Mouse (Mus musculus) midbrain, embryonic 11.5 days (tissue): Measurements from ENCODE around the gene Marveld2. TPM values are rescaled to one million over a fixed set of nuclear protein-coding genes. Genes with fewer than 3 reads are reported as not detected.

Experiments used
- ATAC-seq: fragments of 200-750 bp; cut with Nextera tagmentation; 2 replicates; pipeline ENCODE4 v1.8.0; 2017; ENCODE audit warnings: moderate TSS enrichment, moderate library complexity; ENCODE audit not compliant: low FRiP score
- DNase-seq: peaks from one replicate; pipeline ENCODE4 v3.0.0; 2015; ENCODE audit warnings: low spot score; ENCODE audit errors: missing footprints
- H3K27ac ChIP-seq: fragments of 300-500 bp; sonication (generic); 2 replicates; pipeline ENCODE4 v1.5.1; 2014; ENCODE audit warnings: low read depth, low read length
- H3K27me3 ChIP-seq: fragments of 300-500 bp; sonication (generic); 2 replicates; pipeline ENCODE4 v1.6.1; 2014; ENCODE audit warnings: mild to moderate bottlenecking, low read length, moderate library complexity, mixed read lengths; ENCODE audit not compliant: control insufficient read depth, insufficient read depth
- H3K36me3 ChIP-seq: fragments of 300-500 bp; sonication (generic); 2 replicates; pipeline ENCODE4 v1.6.1; 2014; ENCODE audit warnings: mild to moderate bottlenecking, low read length, moderate library complexity, mixed read lengths; ENCODE audit not compliant: control insufficient read depth, insufficient read depth
- H3K4me1 ChIP-seq: fragments of 300-500 bp; sonication (generic); 2 replicates; pipeline ENCODE4 v1.6.1; 2014; ENCODE audit warnings: low read length; ENCODE audit not compliant: control insufficient read depth, insufficient read depth
- H3K4me2 ChIP-seq: fragments of 300-500 bp; sonication (generic); 2 replicates; pipeline ENCODE4 v1.6.1; 2014; ENCODE audit warnings: mild to moderate bottlenecking, moderate library complexity
- H3K4me3 ChIP-seq: fragments of 300-500 bp; sonication (generic); 2 replicates; pipeline ENCODE4 v1.5.1; 2014; ENCODE audit warnings: low read depth, low read length
- H3K9ac ChIP-seq: fragments of 300-500 bp; sonication (generic); 2 replicates; pipeline ENCODE4 v1.6.1; 2014; ENCODE audit warnings: low read length
- H3K9me3 ChIP-seq: fragments of 300-500 bp; sonication (generic); 2 replicates; pipeline ENCODE4 v1.6.1; 2016; ENCODE audit warnings: low read length; ENCODE audit not compliant: control insufficient read depth
- WGBS: fragments of 180-500 bp; shearing (Covaris S2); extraction: QIAGEN DNeasy Blood & Tissue Kit; methylation state at CpG from one replicate; pipeline ENCODE4 v1.1.7; 2014; 5-methylcytosine and 5-hydroxymethylcytosine counted together
- polyA plus RNA-seq: library from polyadenylated mRNA; unstranded; fragments of >200 nt; fragmentation: Nextera tagmentation; extraction: Ambion mirVana; gene quantifications from 2 replicates; pipeline ENCODE4 v1.2.1, GENCODE M21; 2014

Gene Marveld2
- 1.4 and 1.7 TPM in 2 replicates for polyA plus RNA-seq

GRCm38 (mm10) chr13:100616181-100617087 is at the start of gene Marveld2:
Marveld2 (minus strand) TSS chr13:100616971.
- H3K4me2 ChIP-seq = peak within 1 kb of the TSS; percentile 94
- 2% methylated on average over 61 of the region's 77 CpGs for WGBS

DNA sequence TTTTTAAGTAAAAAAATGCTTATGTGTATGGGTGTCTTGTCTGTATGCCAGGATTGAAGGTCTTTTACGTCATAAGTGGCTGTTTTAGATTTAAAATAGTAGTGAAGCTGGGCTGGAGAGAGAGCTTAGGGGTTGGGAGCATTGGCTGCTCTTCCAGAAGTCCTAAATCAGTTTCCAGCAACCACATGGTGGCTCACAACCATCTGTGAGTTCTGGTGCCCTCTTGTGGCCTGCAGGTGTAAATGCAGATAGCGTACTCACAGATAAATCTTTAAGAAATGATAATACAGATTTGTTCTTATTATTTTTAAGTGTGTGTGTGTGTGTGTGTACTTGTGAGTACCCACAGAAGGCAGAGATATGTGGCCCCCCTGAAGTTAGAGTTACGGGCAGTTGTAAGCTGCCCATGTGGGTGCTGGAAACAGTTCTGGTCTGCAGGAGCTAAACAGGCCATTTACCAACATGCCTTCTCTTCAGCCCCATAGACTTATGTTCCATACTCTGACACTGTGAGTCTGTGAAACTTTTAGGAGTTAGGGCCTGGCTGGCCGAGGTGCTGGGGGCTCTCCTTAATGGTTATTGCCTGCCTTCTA is 43.2 kb upstream of the Marveld2 start:
- Histone ChIP-seq H3K4me3 (no peak overlapping the region), H3K36me3 (peaks cover 4% of the 10 kb centered on the region; the same call in 1 of the 2 replicates), H3K27me3 (no peaks in the 10 kb centered on the region), H3K9me3 (no peaks in the 10 kb centered on the region), H3K9ac (no peak overlapping the region), H3K4me2 (no peak overlapping the region), H3K4me1 (no peaks in the 10 kb centered on the region), H3K27ac (no peak overlapping the region)
- peak; percentile 54; the same call in 1 of the 2 replicates for ATAC-seq
- 52% methylated on average over 4 of the region's 4 CpGs for WGBS
- peak; percentile 92 for DNase-seq

More at GRCm38 (mm10) chr13:100616181-100617087, at the start of gene Marveld2:
- no peaks in the 10 kb centered on the region for H3K9me3 ChIP-seq
- peaks cover 4% of the 10 kb centered on the region; the same call in 1 of the 2 replicates for H3K4me1 ChIP-seq
- no peak within 1 kb of the TSS for H3K27ac ChIP-seq
- H3K36me3 ChIP-seq = no peaks in the 10 kb centered on the region; the same call in 1 of the 2 replicates
- ATAC-seq = peak; percentile 58; the same call in 1 of the 2 replicates
- H3K27me3 ChIP-seq = peaks cover 11% of the 10 kb centered on the region; the same call in 1 of the 2 replicates
- DNase-seq = peak; percentile 91
- peak within 1 kb of the TSS; percentile 64 for H3K9ac ChIP-seq
- H3K4me3 ChIP-seq = peak within 1 kb of the TSS; percentile 55

DNA sequence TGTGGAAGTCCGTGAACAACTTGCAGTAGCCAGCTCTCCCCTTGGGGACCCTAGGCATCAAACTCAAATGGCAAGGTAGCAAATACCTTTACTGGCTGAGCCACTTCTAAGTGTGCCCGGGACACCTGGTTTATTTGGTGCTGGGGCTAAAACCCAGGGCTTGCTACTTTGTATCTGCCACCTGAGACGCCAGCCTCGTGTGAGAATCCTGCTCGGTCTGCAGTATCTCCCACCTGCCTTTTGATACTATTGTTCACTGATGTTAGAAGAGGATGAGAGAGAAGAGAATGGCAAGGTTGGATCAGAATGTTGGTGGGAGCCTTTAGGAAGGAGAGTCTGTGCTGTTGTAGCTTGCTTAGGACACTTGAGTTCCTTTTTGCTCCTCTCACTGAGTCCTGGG is 41.3 kb upstream of the Marveld2 start:
- H3K4me1 ChIP-seq = no peaks in the 10 kb centered on the region
- H3K27ac ChIP-seq = no peak overlapping the region
- no peak overlapping the region for H3K9ac ChIP-seq
- H3K36me3 ChIP-seq = no peaks in the 10 kb centered on the region
- DNase-seq = peak; percentile 71
- WGBS = 96% methylated on average over 5 of the region's 5 CpGs
- no peaks in the 10 kb centered on the region for H3K9me3 ChIP-seq
- no peak overlapping the region for H3K4me2 ChIP-seq
- ATAC-seq = no peak
- no peak overlapping the region for H3K4me3 ChIP-seq
- no peaks in the 10 kb centered on the region for H3K27me3 ChIP-seq

GRCm38 (mm10) chr13:100651439-100652186 is 34.8 kb upstream of the Marveld2 start, which contains the start of gene Taf9:
Taf9 (plus strand) TSS chr13:100651579.
- DNase-seq = no peak
- H3K27ac ChIP-seq = peak within 1 kb of the TSS; percentile 85
- under 1% methylated on average over 60 of the region's 63 CpGs for WGBS
- H3K27me3 ChIP-seq = no peaks in the 10 kb centered on the region
- peak within 1 kb of the TSS; percentile 89 for H3K4me2 ChIP-seq
- no peaks in the 10 kb centered on the region for H3K9me3 ChIP-seq
- no peaks in the 10 kb centered on the region for H3K36me3 ChIP-seq
- H3K4me3 ChIP-seq = peak within 1 kb of the TSS; percentile 90
- H3K4me1 ChIP-seq = peaks cover 7% of the 10 kb centered on the region
- no peak for ATAC-seq
- peak within 1 kb of the TSS; percentile 79 for H3K9ac ChIP-seq

DNA sequence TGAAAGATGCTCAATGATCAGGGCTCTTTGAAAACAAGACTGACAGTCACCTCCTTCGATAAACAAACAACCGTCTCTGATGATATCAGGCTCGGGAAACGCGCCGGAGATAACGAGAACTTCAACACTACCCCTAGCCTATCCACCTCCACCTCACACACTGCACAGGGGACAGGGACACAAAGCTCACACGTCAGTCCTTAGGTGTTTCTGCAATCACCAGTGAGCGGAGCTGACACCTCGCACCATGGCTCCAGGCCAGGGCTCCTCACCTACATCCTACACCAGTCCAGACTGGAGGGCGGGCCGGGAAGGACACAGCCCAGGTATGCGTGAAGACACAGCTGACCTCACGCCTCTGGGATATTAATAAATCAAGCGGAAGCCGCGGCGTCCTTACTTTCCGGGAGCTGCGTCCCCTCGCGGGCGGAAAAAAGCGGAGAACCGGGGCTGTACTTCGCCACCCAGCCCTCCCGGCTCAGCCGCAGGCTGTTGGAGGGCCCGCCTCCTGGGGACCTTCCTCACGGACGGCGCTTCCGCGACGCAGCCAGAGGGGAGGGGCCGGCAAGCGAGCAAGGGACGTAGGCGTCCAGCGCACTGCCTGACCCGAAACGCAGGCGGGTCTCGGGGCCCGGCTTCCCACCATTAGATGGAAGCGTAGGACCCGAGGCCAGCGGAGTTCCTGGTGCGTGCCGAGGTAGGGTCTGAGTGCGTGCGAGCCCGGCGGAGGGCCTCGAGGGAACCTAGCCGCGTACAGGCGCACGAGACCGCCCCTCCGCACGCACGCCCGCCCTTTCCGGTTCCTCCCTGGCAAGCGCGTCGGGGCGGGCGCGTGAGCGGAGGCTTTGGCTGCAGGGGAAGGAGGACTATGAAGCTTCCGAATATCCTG is 34.0 kb upstream of the Marveld2 start, which contains the start of the genes Ak6 and Rad17:
Ak6 (plus strand) TSS at position 430 of the 889 bp plus-strand sequence.
Rad17 (minus strand) TSS at position 502 of the 889 bp plus-strand sequence.
- no peaks in the 10 kb centered on the region for H3K9me3 ChIP-seq
- peak within 1 kb of the TSS; percentile 89 for H3K4me2 ChIP-seq
- peak; percentile 100 for DNase-seq
- ATAC-seq = peak; percentile 99
- 0 out of 2 replicates have a peak, but pooled peaks cover 2% of the 10 kb centered on the region for H3K36me3 ChIP-seq
- peak within 1 kb of the TSS; percentile 79 for H3K9ac ChIP-seq
- H3K27me3 ChIP-seq = no peaks in the 10 kb centered on the region
- H3K27ac ChIP-seq = peak within 1 kb of the TSS; percentile 85
- WGBS = under 1% methylated on average over 66 of the region's 73 CpGs
- peaks cover 7% of the 10 kb centered on the region for H3K4me1 ChIP-seq
- peak within 1 kb of the TSS; percentile 90 for H3K4me3 ChIP-seq

- no peak overlapping the region for H3K27ac ChIP-seq
- H3K27me3 ChIP-seq = no peaks in the 10 kb centered on the region
- DNase-seq (no peak), ATAC-seq (no peak)
- H3K9ac ChIP-seq = no peak overlapping the region
- WGBS = 91% methylated on average over 8 of the region's 8 CpGs
- H3K4me1 ChIP-seq = peaks cover 7% of the 10 kb centered on the region
- no peak overlapping the region for H3K4me3 ChIP-seq
- H3K36me3 ChIP-seq = 0 out of 2 replicates have a peak, but pooled peaks cover 7% of the 10 kb centered on the region
- H3K4me2 ChIP-seq = no peak overlapping the region
- no peaks in the 10 kb centered on the region for H3K9me3 ChIP-seq
Measured at GRCm38 (mm10) chr13:100648223-100648622, 31.5 kb upstream of the Marveld2 start.

DNA sequence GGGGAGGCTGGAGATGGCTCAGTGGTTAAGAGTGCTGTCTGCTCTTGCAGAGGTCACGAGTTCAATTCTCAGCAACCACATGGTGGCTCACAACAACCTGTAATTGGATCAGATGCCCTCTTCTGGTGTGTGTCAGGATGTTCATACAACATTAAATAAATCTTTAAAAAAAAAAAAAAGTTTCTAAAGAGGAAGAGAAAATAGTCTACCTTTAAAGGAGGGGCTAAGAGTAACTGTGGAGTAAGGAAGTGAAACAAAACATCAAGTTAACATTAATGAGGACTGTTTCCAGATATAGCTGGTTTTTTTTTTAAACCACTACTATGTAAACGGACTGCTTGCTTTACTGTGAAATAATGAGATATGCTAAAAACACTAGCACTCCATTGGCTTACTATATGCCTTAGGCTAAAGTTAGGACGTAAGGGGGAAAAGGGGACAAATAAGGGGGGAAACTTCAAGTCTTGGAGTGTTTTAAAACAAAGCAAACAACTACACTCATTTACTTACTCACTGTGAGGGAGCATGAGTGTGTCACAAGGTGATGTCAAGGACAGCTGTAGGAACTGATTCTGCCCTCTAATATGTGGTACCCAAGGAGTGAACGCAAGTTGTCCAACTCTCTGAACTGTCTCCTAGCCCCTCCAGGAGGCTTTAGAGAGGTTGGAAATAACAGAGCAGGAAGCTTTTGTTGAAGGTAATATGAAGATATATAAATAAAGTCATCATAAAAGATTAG is 25.9 kb upstream of the Marveld2 start:
- DNase-seq (no peak), ATAC-seq (no peak)
- 93% methylated on average over 4 of the region's 4 CpGs for WGBS
- no peak overlapping the region for H3K27ac ChIP-seq
- no peak overlapping the region for H3K4me2 ChIP-seq
- no peaks in the 10 kb centered on the region for H3K4me1 ChIP-seq
- peaks cover 7% of the 10 kb centered on the region; the same call in 1 of the 2 replicates for H3K36me3 ChIP-seq
- no peak overlapping the region for H3K9ac ChIP-seq
- H3K27me3 ChIP-seq = no peaks in the 10 kb centered on the region
- no peak overlapping the region for H3K4me3 ChIP-seq
- no peaks in the 10 kb centered on the region for H3K9me3 ChIP-seq
